Mouse (Mus musculus) MEL (cell line): ENCODE results near the gene Alppl2. TPM values are rescaled to one million over a fixed set of nuclear protein-coding genes. Genes with fewer than 3 reads are reported as not detected.

Source experiments
- DNase-seq: peaks from one replicate; pipeline ENCODE4 v3.0.0; 2011; ENCODE audit warnings: low read depth, low spot score
- H3K27ac ChIP-seq: 2 replicates; pipeline ENCODE4 v1.5.1; 2012; ENCODE audit warnings: low read depth, mild to moderate bottlenecking, control low read depth, low read length, moderate library complexity; ENCODE audit not compliant: control insufficient read depth
- H3K27me3 ChIP-seq, 2 experiments: fragments of 150-350 bp in 1 of 2; sonication (generic) in 1 of 2; 2 replicates each; pipeline ENCODE4 v1.6.1; 2012; ENCODE audit warnings: low read length in 2 of 2, mild to moderate bottlenecking in 2 of 2, improper control_type of control experiment in 1 of 2, moderate library complexity in 1 of 2; ENCODE audit not compliant: insufficient read depth in 2 of 2, control insufficient read depth in 1 of 2
- H3K36me3 ChIP-seq, 2 experiments: 2 replicates each; pipeline ENCODE4 v1.6.1; 2012 to 2014; ENCODE audit warnings: low read length in 2 of 2, improper control_type of control experiment in 1 of 2, inconsistent platforms in 1 of 2, mild to moderate bottlenecking in 1 of 2; ENCODE audit not compliant: insufficient read depth in 2 of 2, control insufficient read depth in 1 of 2
- H3K4me1 ChIP-seq, 2 experiments: fragments of 150-350 bp in 1 of 2; sonication (generic) in 1 of 2; 2 replicates each; pipeline ENCODE4 v1.6.1; 2012; ENCODE audit warnings: low read length in 2 of 2, improper control_type of control experiment in 1 of 2, mild to moderate bottlenecking in 1 of 2; ENCODE audit not compliant: insufficient read depth in 2 of 2, control insufficient read depth in 1 of 2
- H3K4me3 ChIP-seq, 2 experiments: fragments of 150-350 bp in 1 of 2; sonication (generic) in 1 of 2; 2 replicates each; pipeline ENCODE4 v1.5.1; 2012; ENCODE audit warnings: low read depth in 2 of 2, low read length in 2 of 2, mild to moderate bottlenecking in 2 of 2, moderate library complexity in 2 of 2, control low read depth in 1 of 2, improper control_type of control experiment in 1 of 2; ENCODE audit not compliant: control insufficient read depth in 1 of 2, insufficient read depth in 1 of 2
- H3K79me2 ChIP-seq: 2 replicates; pipeline ENCODE4 v1.6.1; 2012; ENCODE audit warnings: mild to moderate bottlenecking, low read length, moderate library complexity; ENCODE audit not compliant: control insufficient read depth, poor library complexity, insufficient read depth
- H3K9ac ChIP-seq: 2 replicates; pipeline ENCODE4 v1.6.1; 2012; ENCODE audit warnings: low read depth, mild to moderate bottlenecking, control low read depth, low read length, moderate library complexity; ENCODE audit not compliant: control insufficient read depth, poor library complexity, severe bottlenecking
- H3K9me3 ChIP-seq: fragments of 150-350 bp; sonication (generic); replicated peaks from 2 replicates; pipeline ENCODE4 v1.6.1; 2012; ENCODE audit warnings: mild to moderate bottlenecking, low read length, improper control_type of control experiment, moderate library complexity; ENCODE audit not compliant: insufficient read depth
- CHD2 ChIP-seq: IDR thresholded peaks from 2 replicates; pipeline ENCODE4 v1.6.1; 2011; ENCODE audit warnings: low read length, improper control_type of control experiment
- CTCF ChIP-seq, 3 experiments: IDR thresholded peaks in 2 of 3; conservative IDR thresholded peaks in 1 of 3; 2 replicates each; pipeline ENCODE4 v1.5.1; 2011 to 2012; ENCODE audit warnings: low read length in 3 of 3, low read depth in 2 of 3, mild to moderate bottlenecking in 2 of 3, improper control_type of control experiment in 1 of 3, inconsistent platforms in 1 of 3, mixed read lengths in 1 of 3, moderate library complexity in 1 of 3; ENCODE audit not compliant: control insufficient read depth in 1 of 3, insufficient read depth in 1 of 3, poor library complexity in 1 of 3, severe bottlenecking in 1 of 3
- E2F4 ChIP-seq: IDR thresholded peaks from 2 replicates; pipeline ENCODE4 v1.6.1; 2011; ENCODE audit warnings: low read depth, low read length, improper control_type of control experiment, borderline replicate concordance
- ETS1 ChIP-seq: IDR thresholded peaks from 2 replicates; pipeline ENCODE4 v1.6.1; 2012; ENCODE audit warnings: low read depth, mild to moderate bottlenecking, inconsistent platforms, low read length, improper control_type of control experiment, moderate library complexity
- GABPA ChIP-seq: IDR thresholded peaks from 2 replicates; pipeline ENCODE4 v1.6.1; 2012; ENCODE audit warnings: low read depth, mild to moderate bottlenecking, inconsistent platforms, low read length, improper control_type of control experiment, moderate library complexity
- GATA1 ChIP-seq: IDR thresholded peaks from 2 replicates; pipeline ENCODE4 v1.6.1; 2011; ENCODE audit warnings: low read depth, low read length, improper control_type of control experiment
- JUND ChIP-seq: IDR thresholded peaks from 2 replicates; pipeline ENCODE4 v1.6.1; 2011; ENCODE audit warnings: low read depth, mild to moderate bottlenecking, improper control_type of control experiment, low read length
- KAT2A ChIP-seq: conservative IDR thresholded peaks from 2 replicates; pipeline ENCODE4 v1.6.1; 2012; ENCODE audit warnings: low read depth, low read length, improper control_type of control experiment, inconsistent platforms
- MAX ChIP-seq: IDR thresholded peaks from 2 replicates; pipeline ENCODE4 v1.6.1; 2011; ENCODE audit warnings: low read length, improper control_type of control experiment
- MAZ ChIP-seq: IDR thresholded peaks from 2 replicates; pipeline ENCODE4 v1.6.1; 2012; ENCODE audit warnings: low read depth, mild to moderate bottlenecking, inconsistent platforms, low read length, improper control_type of control experiment
- MXI1 ChIP-seq: IDR thresholded peaks from 2 replicates; pipeline ENCODE4 v1.6.1; 2011; ENCODE audit warnings: mild to moderate bottlenecking, low read depth, low read length, improper control_type of control experiment
- MYB ChIP-seq: IDR thresholded peaks from 2 replicates; pipeline ENCODE4 v1.6.1; 2011; ENCODE audit warnings: mild to moderate bottlenecking, low read depth, low read length, improper control_type of control experiment
- NELFE ChIP-seq: IDR thresholded peaks from 2 replicates; pipeline ENCODE4 v1.6.1; 2011; ENCODE audit warnings: low read depth, low read length, improper control_type of control experiment
- POLR2A ChIP-seq, 2 experiments: IDR thresholded peaks; 2 replicates each; pipeline ENCODE4 v1.6.1; 2011 to 2012; ENCODE audit warnings: low read length in 2 of 2, mild to moderate bottlenecking in 2 of 2, control low read depth in 1 of 2, improper control_type of control experiment in 1 of 2, low read depth in 1 of 2, moderate library complexity in 1 of 2; ENCODE audit not compliant: control insufficient read depth in 1 of 2, insufficient read depth in 1 of 2, poor library complexity in 1 of 2
- POLR2AphosphoS5 ChIP-seq: IDR thresholded peaks from 2 replicates; pipeline ENCODE4 v1.6.1; 2012; ENCODE audit warnings: low read depth, borderline replicate concordance, mild to moderate bottlenecking, inconsistent platforms, low read length, moderate library complexity, mixed read lengths
- RAD21 ChIP-seq: IDR thresholded peaks from 2 replicates; pipeline ENCODE4 v1.6.1; 2011; ENCODE audit warnings: mild to moderate bottlenecking, low read depth, low read length, improper control_type of control experiment
- SIN3A ChIP-seq: IDR thresholded peaks from 2 replicates; pipeline ENCODE4 v1.6.1; 2012; ENCODE audit warnings: low read length, improper control_type of control experiment, inconsistent platforms
- SMC3 ChIP-seq: IDR thresholded peaks from 2 replicates; pipeline ENCODE4 v1.6.1; 2011; ENCODE audit warnings: low read depth, low read length, improper control_type of control experiment
- TAL1 ChIP-seq: IDR thresholded peaks from 2 replicates; pipeline ENCODE4 v1.6.1; 2012; ENCODE audit warnings: mild to moderate bottlenecking, inconsistent platforms, low read length, moderate library complexity, mixed read lengths
- TBP ChIP-seq: IDR thresholded peaks from 2 replicates; pipeline ENCODE4 v1.8.0; 2011; ENCODE audit warnings: low read depth, low read length, improper control_type of control experiment
- UBTF ChIP-seq: IDR thresholded peaks from 2 replicates; pipeline ENCODE4 v1.6.1; 2012; ENCODE audit warnings: low read depth, mild to moderate bottlenecking, inconsistent platforms, low read length, improper control_type of control experiment, moderate library complexity, borderline replicate concordance; ENCODE audit not compliant: insufficient read depth
- USF2 ChIP-seq, 2 experiments: IDR thresholded peaks; 2 replicates each; pipeline ENCODE4 v1.6.1; 2011 to 2012; ENCODE audit warnings: improper control_type of control experiment in 2 of 2, low read length in 2 of 2, borderline replicate concordance in 1 of 2, inconsistent platforms in 1 of 2, low read depth in 1 of 2, mild to moderate bottlenecking in 1 of 2; ENCODE audit not compliant: insufficient read depth in 1 of 2
- ZC3H11A ChIP-seq: IDR thresholded peaks from 2 replicates; pipeline ENCODE4 v1.6.1; 2012; ENCODE audit warnings: low read depth, mild to moderate bottlenecking, inconsistent platforms, low read length, improper control_type of control experiment
- ZMIZ1 ChIP-seq: IDR thresholded peaks from 2 replicates; pipeline ENCODE4 v1.6.1; 2012; ENCODE audit warnings: low read depth, mild to moderate bottlenecking, inconsistent platforms, low read length, improper control_type of control experiment, moderate library complexity
- polyA plus RNA-seq, 2 experiments: library from polyadenylated mRNA; stranded (reverse) in 1 of 2; unstranded in 1 of 2; fragments of >175 nt in 1 of 2; fragments of >200 nt in 1 of 2; gene quantifications; 2 replicates each; pipeline versions ENCODE4 v1.2.1 to v1.2.4; 2012; ENCODE audit warnings: low replicate concordance in 2 of 2, low read depth in 1 of 2; ENCODE audit not compliant: insufficient read length in 2 of 2, insufficient read depth in 1 of 2, missing spikeins in 1 of 2
- total RNA-seq: library from RNA; depleted of rRNA; stranded (reverse); fragments of 300-350 nt; gene quantifications from 2 replicates; pipeline ENCODE4 v1.2.3, GENCODE M21; 2012

Gene Alppl2
- total and polyA plus RNA-seq, 3 experiments, result not detected

- DNase-seq, result peak; percentile 69
- H3K27ac ChIP-seq, result no peak overlapping the region
- no peak for TF ChIP-seq MYB
- TF ChIP-seq ZC3H11A, result no peak
- TF ChIP-seq SIN3A, result no peak
- no peak for TF ChIP-seq GABPA
- peak; percentile 23; the same call in 1 of the 2 replicates for TF ChIP-seq RAD21
- TF ChIP-seq JUND, result no peak
- TF ChIP-seq CTCF (IDR thresholded peaks at IDR 0.05 in 2 of 3, conservative IDR thresholded peaks at IDR 0.05 in 1 of 3; ENCODE audit: control insufficient read depth in 1 of 3, insufficient read depth in 1 of 3, low read depth in 2 of 3, low read length in 3 of 3, poor library complexity in 1 of 3, severe bottlenecking in 1 of 3), result peak; percentile 50 to 95 (median 68); a peak in 5 of 6 replicates
- peak; percentile 68 for TF ChIP-seq SMC3
- no peaks in the 10 kb centered on the region for H3K36me3 ChIP-seq
- H3K9ac ChIP-seq, result peak overlapping the region; percentile 48
- no peaks in the 10 kb centered on the region; a peak in 2 of 4 replicates for H3K4me1 ChIP-seq
- no peaks in the 10 kb centered on the region for H3K27me3 ChIP-seq
- H3K9me3 ChIP-seq, result no peaks in the 10 kb centered on the region
- H3K79me2 ChIP-seq, result no peaks in the 10 kb centered on the region
- peak overlapping the region in 1 of 2 experiments; percentile 43; a peak in 3 of 4 replicates for H3K4me3 ChIP-seq
Measured at GRCm38 (mm10) chr1:87098358-87098975, 8.7 kb upstream of the Alppl2 start.

- Histone ChIP-seq H3K4me3 (no peak overlapping the region), H3K4me1 (no peaks in the 10 kb centered on the region; a peak in 2 of 4 replicates), H3K9me3 (no peaks in the 10 kb centered on the region), H3K27me3 (no peaks in the 10 kb centered on the region), H3K79me2 (no peaks in the 10 kb centered on the region), H3K9ac (no peak overlapping the region), H3K27ac (no peak overlapping the region), H3K36me3 (no peaks in the 10 kb centered on the region)
- DNase-seq, result no peak
- TF ChIP-seq POLR2AphosphoS5 (no peak), MXI1 (no peak)
Measured at GRCm38 (mm10) chr1:87095642-87096041, 5.9 kb upstream of the Alppl2 start.

- TF ChIP-seq MAX, result no peak
- no peak for TF ChIP-seq CHD2
- no peak for TF ChIP-seq TAL1
- no peak for TF ChIP-seq SIN3A
- no peak for TF ChIP-seq MAZ
- no peak for TF ChIP-seq UBTF
- TF ChIP-seq GATA1, result no peak
- TF ChIP-seq MYB, result no peak
- no peak for TF ChIP-seq ZMIZ1
- no peak for TF ChIP-seq USF2 (IDR thresholded peaks at IDR 0.05; ENCODE audit: borderline replicate concordance in 1 of 2, insufficient read depth in 1 of 2, low read depth in 1 of 2, low read length in 2 of 2)
- no peak for TF ChIP-seq NELFE
- no peak for TF ChIP-seq ETS1
- TF ChIP-seq JUND, result no peak
- no peak for TF ChIP-seq TBP
- TF ChIP-seq POLR2A (IDR thresholded peaks at IDR 0.05; ENCODE audit: control insufficient read depth in 1 of 2, insufficient read depth in 1 of 2, low read depth in 1 of 2, low read length in 2 of 2, poor library complexity in 1 of 2), result no peak
- TF ChIP-seq E2F4, result no peak
- no peak for TF ChIP-seq RAD21
- TF ChIP-seq KAT2A, result no peak
- Histone ChIP-seq H3K27me3 (no peaks in the 10 kb centered on the region), H3K36me3 (no peaks in the 10 kb centered on the region)
Measured at GRCm38 (mm10) chr1:87089251-87089650, 477 bp downstream of the Alppl2 start.

More at GRCm38 (mm10) chr1:87089251-87089650, 477 bp downstream of the Alppl2 start:
- no peak for DNase-seq
- Histone ChIP-seq H3K4me3 (no peak overlapping the region), H3K27ac (no peak overlapping the region), H3K79me2 (no peaks in the 10 kb centered on the region), H3K9ac (no peak overlapping the region), H3K4me1 (no peaks in the 10 kb centered on the region), H3K9me3 (no peaks in the 10 kb centered on the region)
